Mouse (Mus musculus) liver, postnatal 0 days (tissue): ENCODE data around the gene Arhgef3.

Experiments
- CTCF ChIP-seq: sonication (generic); IDR thresholded peaks from 2 replicates; pipeline ENCODE4 v1.5.1; 2016; ENCODE audit warnings: antibody characterized with exemption, low read depth
- EP300 ChIP-seq: IDR thresholded peaks from 2 replicates; pipeline ENCODE4 v1.6.1; 2016; ENCODE audit warnings: antibody characterized with exemption, low read depth, mild to moderate bottlenecking

GRCm38 (mm10) chr14:27430280-27430679 lies 315.6 kb downstream of the Arhgef3 start:
- no peak for TF ChIP-seq EP300
- no peak for TF ChIP-seq CTCF
